Mouse (Mus musculus) G1E (cell line): ENCODE measurements around the gene Zdhhc3.

ENCODE experiments used
- CTCF ChIP-seq: IDR thresholded peaks from 2 replicates; pipeline ENCODE4 v1.5.1; 2012; ENCODE audit warnings: low read depth, low read length, inconsistent platforms, mixed read lengths
- GATA1 ChIP-seq: IDR thresholded peaks from 2 replicates; pipeline ENCODE4 v1.6.1; 2012; ENCODE audit warnings: borderline replicate concordance, low read length, inconsistent platforms, mixed read lengths
- GATA2 ChIP-seq: IDR thresholded peaks from 2 replicates; pipeline ENCODE4 v1.6.1; 2012; ENCODE audit warnings: low read depth, low read length, inconsistent platforms, borderline replicate concordance
- POLR2AphosphoS5 ChIP-seq: IDR thresholded peaks from 2 replicates; pipeline ENCODE4 v1.6.1; 2012; ENCODE audit warnings: low read depth, low read length, inconsistent platforms; ENCODE audit not compliant: insufficient replicate concordance
- TAL1 ChIP-seq: conservative IDR thresholded peaks from 2 replicates; pipeline ENCODE4 v1.6.1; 2012; ENCODE audit warnings: low read depth, low read length, inconsistent platforms, mixed read lengths

- TF ChIP-seq GATA2 (no peak), CTCF (no peak), TAL1 (no peak), GATA1 (no peak), POLR2AphosphoS5 (no peak)
Measured at GRCm38 (mm10) chr9:123079149-123079548, 33.9 kb downstream of the Zdhhc3 start.
